Mouse (Mus musculus): ENCODE measurements at regions not wholly inside any gene's neighbourhood (a gene's known extent, or its start where the extent isn't known, plus 50 kb on each side); places are given as distances from the start of the nearest gene placed in this dataset.

GRCm38 (mm10) chr3:60396971-60397370 is 75.7 kb upstream of the Mbnl1 start:
- Histone ChIP-seq H3K79me2 (ENCODE audit: control insufficient read depth, insufficient read depth) (no peaks in the 10 kb centered on the region), H3K4me2 (ENCODE audit: low read depth) (no peak overlapping the region), H3K4me3 (no peak overlapping the region), H3ac (ENCODE audit: control insufficient read depth, insufficient read length) (no peak overlapping the region), H3K27me3 (ENCODE audit: control insufficient read depth, insufficient read depth, insufficient read length) (no peaks in the 10 kb centered on the region), H3K36me3 (ENCODE audit: control insufficient read depth, insufficient read depth) (no peaks in the 10 kb centered on the region)
- TF ChIP-seq REST (IDR thresholded peaks at IDR 0.05; ENCODE audit: insufficient read depth, insufficient read length) (no peak), POLR2AphosphoS2 (IDR thresholded peaks at IDR 0.05; ENCODE audit: insufficient read length, low read depth) (no peak), USF1 (IDR thresholded peaks at IDR 0.05; ENCODE audit: low read depth) (no peak), POLR2A (IDR thresholded peaks at IDR 0.05; ENCODE audit: insufficient read length, low read depth) (no peak), MYOD1 (IDR thresholded peaks at IDR 0.05; ENCODE audit: control insufficient read depth in 1 of 3, insufficient read length in 2 of 3, low read depth in 2 of 3) (no peak), CEBPB (IDR thresholded peaks at IDR 0.05; ENCODE audit: insufficient read depth, poor library complexity, severe bottlenecking) (no peak), TCF3 (IDR thresholded peaks at IDR 0.05; ENCODE audit: insufficient read length, low read depth) (no peak), MYOG (IDR thresholded peaks at IDR 0.05; ENCODE audit: control insufficient read depth in 1 of 3, insufficient read depth in 1 of 3, insufficient read length in 2 of 3, low read depth in 2 of 3) (no peak), MAX (IDR thresholded peaks at IDR 0.05; ENCODE audit: low read depth) (no peak)

GRCm38 (mm10) chr3:60398796-60399195 is 73.8 kb upstream of the Mbnl1 start:
- Histone ChIP-seq H3K4me3 (no peak overlapping the region), H3K36me3 (ENCODE audit: control insufficient read depth, insufficient read depth) (no peaks in the 10 kb centered on the region), H3K4me2 (ENCODE audit: low read depth) (no peak overlapping the region), H3ac (ENCODE audit: control insufficient read depth, insufficient read length) (no peak overlapping the region), H3K79me2 (ENCODE audit: control insufficient read depth, insufficient read depth) (no peaks in the 10 kb centered on the region), H3K27me3 (ENCODE audit: control insufficient read depth, insufficient read depth, insufficient read length) (no peaks in the 10 kb centered on the region)
- no peak for TF ChIP-seq TCF3 (IDR thresholded peaks at IDR 0.05; ENCODE audit: insufficient read length, low read depth)
- no peak for TF ChIP-seq MYOD1 (IDR thresholded peaks at IDR 0.05; ENCODE audit: control insufficient read depth in 1 of 3, insufficient read length in 2 of 3, low read depth in 2 of 3)
- TF ChIP-seq POLR2AphosphoS2 (IDR thresholded peaks at IDR 0.05; ENCODE audit: insufficient read length, low read depth): no peak
- TF ChIP-seq TCF12 (IDR thresholded peaks at IDR 0.05; ENCODE audit: insufficient read depth, poor library complexity, severe bottlenecking): peak; percentile 3
- TF ChIP-seq E2F4 (IDR thresholded peaks at IDR 0.05; ENCODE audit: insufficient read depth): no peak
- no peak for TF ChIP-seq REST (IDR thresholded peaks at IDR 0.05; ENCODE audit: insufficient read depth, insufficient read length)

- Histone ChIP-seq H3K27me3 (ENCODE audit: control insufficient read depth, insufficient read depth, insufficient read length) (no peaks in the 10 kb centered on the region), H3K4me2 (ENCODE audit: low read depth) (no peak overlapping the region), H3K36me3 (ENCODE audit: control insufficient read depth, insufficient read depth) (no peaks in the 10 kb centered on the region), H3ac (ENCODE audit: control insufficient read depth, insufficient read length) (no peak overlapping the region), H3K79me2 (ENCODE audit: control insufficient read depth, insufficient read depth) (no peaks in the 10 kb centered on the region), H3K4me3 (no peak overlapping the region)
- TF ChIP-seq TCF3 (IDR thresholded peaks at IDR 0.05; ENCODE audit: insufficient read length, low read depth) (no peak), MYOG (IDR thresholded peaks at IDR 0.05; ENCODE audit: control insufficient read depth in 1 of 3, insufficient read depth in 1 of 3, insufficient read length in 2 of 3, low read depth in 2 of 3) (no peak), TCF12 (IDR thresholded peaks at IDR 0.05; ENCODE audit: insufficient read depth, poor library complexity, severe bottlenecking) (no peak), POLR2A (IDR thresholded peaks at IDR 0.05; ENCODE audit: insufficient read length, low read depth) (no peak), USF1 (IDR thresholded peaks at IDR 0.05; ENCODE audit: low read depth) (no peak), REST (IDR thresholded peaks at IDR 0.05; ENCODE audit: insufficient read depth, insufficient read length) (no peak), CEBPB (IDR thresholded peaks at IDR 0.05; ENCODE audit: insufficient read depth, poor library complexity, severe bottlenecking) (peak; percentile 49), MAX (IDR thresholded peaks at IDR 0.05; ENCODE audit: low read depth) (no peak), POLR2AphosphoS2 (IDR thresholded peaks at IDR 0.05; ENCODE audit: insufficient read length, low read depth) (no peak), MYOD1 (IDR thresholded peaks at IDR 0.05; ENCODE audit: control insufficient read depth in 1 of 3, insufficient read length in 2 of 3, low read depth in 2 of 3) (peak in 2 of 3 experiments; percentile 67), SRF (IDR thresholded peaks at IDR 0.05; ENCODE audit: control insufficient read depth, insufficient read length, low read depth) (no peak), E2F4 (IDR thresholded peaks at IDR 0.05; ENCODE audit: insufficient read depth) (no peak)
These were observed 70.3 kb upstream of the Mbnl1 start for GRCm38 (mm10) chr3:60402251-60402830.

GRCm38 (mm10) chr3:60407426-60407825 is 65.2 kb upstream of the Mbnl1 start:
- Histone ChIP-seq H3K27me3 (ENCODE audit: control insufficient read depth, insufficient read depth, insufficient read length) (no peaks in the 10 kb centered on the region), H3K4me2 (ENCODE audit: low read depth) (peak overlapping the region; percentile 91), H3K79me2 (ENCODE audit: control insufficient read depth, insufficient read depth) (no peaks in the 10 kb centered on the region), H3K4me3 (no peak overlapping the region), H3K36me3 (ENCODE audit: control insufficient read depth, insufficient read depth) (no peaks in the 10 kb centered on the region), H3ac (ENCODE audit: control insufficient read depth, insufficient read length) (no peak overlapping the region)
- no peak for TF ChIP-seq REST (IDR thresholded peaks at IDR 0.05; ENCODE audit: insufficient read depth, insufficient read length)
- peak; percentile 93 for TF ChIP-seq CEBPB (IDR thresholded peaks at IDR 0.05; ENCODE audit: insufficient read depth, poor library complexity, severe bottlenecking)

GRCm38 (mm10) chr3:60407906-60408305 is 64.7 kb upstream of the Mbnl1 start:
- Histone ChIP-seq H3K4me2 (ENCODE audit: low read depth) (peak overlapping the region; percentile 91), H3K79me2 (ENCODE audit: control insufficient read depth, insufficient read depth) (no peaks in the 10 kb centered on the region), H3K36me3 (ENCODE audit: control insufficient read depth, insufficient read depth) (no peaks in the 10 kb centered on the region), H3K27me3 (ENCODE audit: control insufficient read depth, insufficient read depth, insufficient read length) (no peaks in the 10 kb centered on the region), H3ac (ENCODE audit: control insufficient read depth, insufficient read length) (no peak overlapping the region), H3K4me3 (peak overlapping the region; percentile 10)
- TF ChIP-seq TCF3 (IDR thresholded peaks at IDR 0.05; ENCODE audit: insufficient read length, low read depth): no peak
- TF ChIP-seq MAX (IDR thresholded peaks at IDR 0.05; ENCODE audit: low read depth): no peak
- peak; percentile 13 for TF ChIP-seq USF1 (IDR thresholded peaks at IDR 0.05; ENCODE audit: low read depth)
- no peak for TF ChIP-seq E2F4 (IDR thresholded peaks at IDR 0.05; ENCODE audit: insufficient read depth)
- no peak for TF ChIP-seq TCF12 (IDR thresholded peaks at IDR 0.05; ENCODE audit: insufficient read depth, poor library complexity, severe bottlenecking)
- TF ChIP-seq REST (IDR thresholded peaks at IDR 0.05; ENCODE audit: insufficient read depth, insufficient read length): no peak
- no peak for TF ChIP-seq MYOD1 (IDR thresholded peaks at IDR 0.05; ENCODE audit: control insufficient read depth in 1 of 3, insufficient read length in 2 of 3, low read depth in 2 of 3)
